Mouse (Mus musculus): ENCODE data around the gene Babam2. TPM values are rescaled to one million over a fixed set of nuclear protein-coding genes. Genes with fewer than 3 reads are reported as not detected.

Gene Babam2
- polyA plus RNA-seq, 1 experiment = 77.2 TPM

GRCm38 (mm10) chr5:31741931-31742330 is 44.4 kb downstream of the Babam2 start:
- no peak overlapping the region for H3K4me3 ChIP-seq
- no peak overlapping the region for H3ac ChIP-seq (ENCODE audit: control insufficient read depth, insufficient read length)
- H3K27me3 ChIP-seq (ENCODE audit: control insufficient read depth, insufficient read depth, insufficient read length) = no peaks in the 10 kb centered on the region
- no peaks in the 10 kb centered on the region for H3K36me3 ChIP-seq (ENCODE audit: control insufficient read depth, insufficient read depth)
- TF ChIP-seq TCF12 (IDR thresholded peaks at IDR 0.05; ENCODE audit: insufficient read depth, poor library complexity, severe bottlenecking) (no peak), CEBPB (IDR thresholded peaks at IDR 0.05; ENCODE audit: insufficient read depth, poor library complexity, severe bottlenecking) (no peak), POLR2AphosphoS2 (IDR thresholded peaks at IDR 0.05; ENCODE audit: insufficient read length, low read depth) (no peak), TCF3 (IDR thresholded peaks at IDR 0.05; ENCODE audit: insufficient read length, low read depth) (no peak), SRF (IDR thresholded peaks at IDR 0.05; ENCODE audit: control insufficient read depth, insufficient read length, low read depth) (no peak), MYOD1 (IDR thresholded peaks at IDR 0.05; ENCODE audit: control insufficient read depth in 1 of 3, insufficient read length in 2 of 3, low read depth in 2 of 3) (no peak), POLR2A (IDR thresholded peaks at IDR 0.05; ENCODE audit: insufficient read length, low read depth) (no peak), E2F4 (IDR thresholded peaks at IDR 0.05; ENCODE audit: insufficient read depth) (no peak)
- H3K4me2 ChIP-seq (ENCODE audit: low read depth) = no peak overlapping the region
- no peaks in the 10 kb centered on the region for H3K79me2 ChIP-seq (ENCODE audit: control insufficient read depth, insufficient read depth)

DNA sequence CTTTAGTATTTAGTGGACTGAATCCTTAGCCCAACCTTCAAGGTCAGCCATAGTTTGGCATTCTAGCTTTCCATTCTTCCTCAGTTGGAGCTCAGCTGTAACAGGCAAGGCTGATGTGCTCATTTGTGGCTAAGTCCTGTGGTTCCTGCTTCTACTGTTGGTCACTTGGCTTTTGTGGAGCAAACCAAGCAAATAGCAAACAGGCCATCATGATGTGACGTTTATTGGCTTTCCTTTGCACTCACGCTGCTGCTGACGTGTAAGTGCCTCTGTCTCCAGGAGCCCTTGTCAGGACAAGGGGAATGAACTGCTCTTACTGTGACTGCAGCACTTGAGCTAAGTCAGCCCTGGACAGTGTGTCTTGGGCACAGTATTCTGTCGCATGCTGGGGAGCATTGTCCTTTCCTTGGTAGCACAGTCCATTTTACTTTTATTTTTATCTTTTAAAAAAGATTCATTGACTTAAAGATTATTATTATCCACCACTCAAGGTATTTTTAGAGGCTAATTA is 45.1 kb downstream of the Babam2 start:
- H3K4me2 ChIP-seq (ENCODE audit: low read depth) = no peak overlapping the region
- no peaks in the 10 kb centered on the region for H3K36me3 ChIP-seq (ENCODE audit: control insufficient read depth, insufficient read depth)
- no peaks in the 10 kb centered on the region for H3K79me2 ChIP-seq (ENCODE audit: control insufficient read depth, insufficient read depth)
- H3K4me3 ChIP-seq = no peak overlapping the region
- no peaks in the 10 kb centered on the region for H3K27me3 ChIP-seq (ENCODE audit: control insufficient read depth, insufficient read depth, insufficient read length)
- H3ac ChIP-seq (ENCODE audit: control insufficient read depth, insufficient read length) = no peak overlapping the region
- TF ChIP-seq MAX (IDR thresholded peaks at IDR 0.05; ENCODE audit: low read depth) (no peak), USF1 (IDR thresholded peaks at IDR 0.05; ENCODE audit: low read depth) (no peak), MYOD1 (IDR thresholded peaks at IDR 0.05; ENCODE audit: control insufficient read depth in 1 of 3, insufficient read length in 2 of 3, low read depth in 2 of 3) (no peak), CEBPB (IDR thresholded peaks at IDR 0.05; ENCODE audit: insufficient read depth, poor library complexity, severe bottlenecking) (no peak), TCF3 (IDR thresholded peaks at IDR 0.05; ENCODE audit: insufficient read length, low read depth) (no peak), POLR2A (IDR thresholded peaks at IDR 0.05; ENCODE audit: insufficient read length, low read depth) (no peak), REST (IDR thresholded peaks at IDR 0.05; ENCODE audit: insufficient read depth, insufficient read length) (no peak), POLR2AphosphoS2 (IDR thresholded peaks at IDR 0.05; ENCODE audit: insufficient read length, low read depth) (no peak), TCF12 (IDR thresholded peaks at IDR 0.05; ENCODE audit: insufficient read depth, poor library complexity, severe bottlenecking) (no peak), SRF (IDR thresholded peaks at IDR 0.05; ENCODE audit: control insufficient read depth, insufficient read length, low read depth) (no peak), E2F4 (IDR thresholded peaks at IDR 0.05; ENCODE audit: insufficient read depth) (no peak), MYOG (IDR thresholded peaks at IDR 0.05; ENCODE audit: control insufficient read depth in 1 of 3, insufficient read depth in 1 of 3, insufficient read length in 2 of 3, low read depth in 2 of 3) (no peak)

- no peak overlapping the region for H3K4me3 ChIP-seq
Measured at GRCm38 (mm10) chr5:31749401-31749800, 51.9 kb downstream of the Babam2 start.

DNA sequence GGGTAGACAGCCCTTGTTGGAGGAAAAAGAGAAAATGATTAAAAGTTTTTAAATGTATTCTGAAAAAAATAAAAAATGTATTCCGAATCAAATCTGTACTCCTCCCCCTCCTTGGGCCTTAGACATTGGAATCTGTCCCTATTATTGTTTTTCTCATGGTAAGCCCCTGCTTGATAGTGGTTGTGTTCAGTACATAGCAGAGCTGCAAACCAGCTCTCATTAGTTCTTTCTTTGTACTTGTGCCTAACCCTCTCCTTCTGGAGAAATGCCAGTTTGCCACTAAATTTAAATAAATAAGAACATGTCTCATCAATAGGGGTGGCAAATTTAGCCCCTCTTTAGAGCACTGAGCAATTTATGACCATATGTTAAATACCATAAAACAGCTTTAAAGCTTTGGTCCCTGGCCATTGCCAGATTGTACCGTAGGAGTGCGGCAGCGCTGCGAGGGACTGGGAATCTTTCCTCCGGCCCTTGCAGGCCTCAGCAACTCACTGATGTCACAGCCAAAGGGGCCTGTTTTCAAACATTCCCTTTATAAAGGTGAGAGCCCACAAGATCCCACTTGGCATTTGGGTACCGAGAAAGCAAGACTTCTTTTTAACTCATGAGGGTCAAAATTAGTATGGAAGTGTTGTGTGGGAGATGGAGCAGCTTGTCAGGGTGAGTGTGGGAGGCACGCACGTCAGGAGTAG is 52.9 kb downstream of the Babam2 start:
- no peaks in the 10 kb centered on the region for H3K36me3 ChIP-seq (ENCODE audit: control insufficient read depth, insufficient read depth)
- TF ChIP-seq MAX (IDR thresholded peaks at IDR 0.05; ENCODE audit: low read depth) = no peak
- no peak for TF ChIP-seq TCF12 (IDR thresholded peaks at IDR 0.05; ENCODE audit: insufficient read depth, poor library complexity, severe bottlenecking)
- no peak for TF ChIP-seq SRF (IDR thresholded peaks at IDR 0.05; ENCODE audit: control insufficient read depth, insufficient read length, low read depth)
- TF ChIP-seq POLR2A (IDR thresholded peaks at IDR 0.05; ENCODE audit: insufficient read length, low read depth) = no peak
- TF ChIP-seq MYOD1 (IDR thresholded peaks at IDR 0.05; ENCODE audit: control insufficient read depth in 1 of 3, insufficient read length in 2 of 3, low read depth in 2 of 3) = no peak
- TF ChIP-seq POLR2AphosphoS2 (IDR thresholded peaks at IDR 0.05; ENCODE audit: insufficient read length, low read depth) = no peak
- no peak for TF ChIP-seq CEBPB (IDR thresholded peaks at IDR 0.05; ENCODE audit: insufficient read depth, poor library complexity, severe bottlenecking)
- TF ChIP-seq REST (IDR thresholded peaks at IDR 0.05; ENCODE audit: insufficient read depth, insufficient read length) = no peak
- TF ChIP-seq MYOG (IDR thresholded peaks at IDR 0.05; ENCODE audit: control insufficient read depth in 1 of 3, insufficient read depth in 1 of 3, insufficient read length in 2 of 3, low read depth in 2 of 3) = no peak
- no peak for TF ChIP-seq USF1 (IDR thresholded peaks at IDR 0.05; ENCODE audit: low read depth)
- TF ChIP-seq E2F4 (IDR thresholded peaks at IDR 0.05; ENCODE audit: insufficient read depth) = no peak
- no peak for TF ChIP-seq TCF3 (IDR thresholded peaks at IDR 0.05; ENCODE audit: insufficient read length, low read depth)
- peaks cover 7% of the 10 kb centered on the region for H3K79me2 ChIP-seq (ENCODE audit: control insufficient read depth, insufficient read depth)
- peak overlapping the region; percentile 43 for H3K4me2 ChIP-seq (ENCODE audit: low read depth)
- H3K4me3 ChIP-seq = no peak overlapping the region
- no peaks in the 10 kb centered on the region for H3K27me3 ChIP-seq (ENCODE audit: control insufficient read depth, insufficient read depth, insufficient read length)
- H3ac ChIP-seq (ENCODE audit: control insufficient read depth, insufficient read length) = no peak overlapping the region

More at GRCm38 (mm10) chr5:31749401-31749800, 51.9 kb downstream of the Babam2 start:
- Histone ChIP-seq H3K4me2 (ENCODE audit: low read depth) (no peak overlapping the region), H3K79me2 (ENCODE audit: control insufficient read depth, insufficient read depth) (peaks cover 7% of the 10 kb centered on the region), H3K27me3 (ENCODE audit: control insufficient read depth, insufficient read depth, insufficient read length) (no peaks in the 10 kb centered on the region), H3ac (ENCODE audit: control insufficient read depth, insufficient read length) (no peak overlapping the region), H3K36me3 (ENCODE audit: control insufficient read depth, insufficient read depth) (no peaks in the 10 kb centered on the region)
- TF ChIP-seq MYOG (IDR thresholded peaks at IDR 0.05; ENCODE audit: control insufficient read depth in 1 of 3, insufficient read depth in 1 of 3, insufficient read length in 2 of 3, low read depth in 2 of 3) = no peak
- TF ChIP-seq MAX (IDR thresholded peaks at IDR 0.05; ENCODE audit: low read depth) = no peak
- no peak for TF ChIP-seq MYOD1 (IDR thresholded peaks at IDR 0.05; ENCODE audit: control insufficient read depth in 1 of 3, insufficient read length in 2 of 3, low read depth in 2 of 3)
- TF ChIP-seq POLR2A (IDR thresholded peaks at IDR 0.05; ENCODE audit: insufficient read length, low read depth) = no peak
- no peak for TF ChIP-seq USF1 (IDR thresholded peaks at IDR 0.05; ENCODE audit: low read depth)
- no peak for TF ChIP-seq REST (IDR thresholded peaks at IDR 0.05; ENCODE audit: insufficient read depth, insufficient read length)
- TF ChIP-seq SRF (IDR thresholded peaks at IDR 0.05; ENCODE audit: control insufficient read depth, insufficient read length, low read depth) = no peak
- TF ChIP-seq TCF3 (IDR thresholded peaks at IDR 0.05; ENCODE audit: insufficient read length, low read depth) = no peak
